In the genomic region with DNA sequence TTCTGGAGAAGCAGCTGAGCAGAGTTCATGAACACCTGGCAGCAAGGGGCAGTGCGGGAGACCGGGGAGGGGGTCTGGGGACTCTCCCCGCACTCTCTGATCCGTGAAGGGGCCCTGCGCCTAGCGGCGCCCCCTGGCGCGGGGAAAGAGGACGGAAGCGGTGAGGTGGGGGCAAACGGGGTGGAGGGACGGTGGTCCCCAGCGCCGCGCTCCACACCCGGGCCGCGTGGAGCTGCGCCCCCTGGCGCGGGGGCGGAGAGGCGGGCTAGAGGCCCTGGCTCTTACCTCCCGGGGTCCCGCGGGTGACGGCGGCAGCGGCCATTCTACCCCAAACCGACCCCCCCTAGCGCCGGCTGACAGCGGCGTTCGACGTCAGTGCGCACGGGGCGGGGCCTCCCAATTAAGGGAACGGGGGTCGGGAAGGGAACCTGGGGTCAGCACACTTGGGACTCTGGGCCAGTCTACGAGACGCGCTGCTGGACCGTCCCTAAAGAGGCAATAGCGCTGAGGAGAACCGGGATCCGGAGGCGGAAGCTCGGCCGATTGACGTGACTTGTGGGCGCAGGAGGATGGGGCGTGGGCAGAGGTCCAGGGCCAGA, we compare ENCODE assay signal across 8 mouse cellular contexts. TPM values are rescaled to one million over a fixed set of nuclear protein-coding genes. Genes with fewer than 3 reads are reported as not detected.
A peak's percentile ranks its signal among the peaks of the same experiment; 100 is the strongest.
DNase-seq lines count a peak whose midpoint lies in the region; TF ChIP-seq lines count a peak whose summit lies in the region.

A gene (minus strand): TSS at position 505 of the 599 bp plus-strand sequence.

- peaks cover 0 to 5% of the 10 kb centered on the region in 2 experiments; a peak in 2 of 4 replicates for H3K36me3 ChIP-seq in MEL (ENCODE audit: control insufficient read depth in 1 of 2, insufficient read depth in 2 of 2, low read length in 2 of 2)
- H3K36me3 ChIP-seq in hindbrain, embryonic 10.5 days = peaks cover 31% of the 10 kb centered on the region

- H3K27ac ChIP-seq in MEL (ENCODE audit: control insufficient read depth, low read depth, low read length) = peak within 1 kb of the TSS; percentile 48
- peak within 1 kb of the TSS; percentile 92 for H3K27ac ChIP-seq in hindbrain, embryonic 10.5 days

- H3K79me2 ChIP-seq in MEL (ENCODE audit: control insufficient read depth, insufficient read depth, low read length, poor library complexity) = peaks cover 4% of the 10 kb centered on the region; the same call in 1 of the 2 replicates

- H3K4me1 ChIP-seq in MEL (ENCODE audit: control insufficient read depth in 1 of 2, insufficient read depth in 2 of 2, low read length in 2 of 2) = peaks cover 0 to 9% of the 10 kb centered on the region in 2 experiments; a peak in 2 of 4 replicates
- H3K4me1 ChIP-seq in hindbrain, embryonic 10.5 days (replicated peaks) = peaks cover 38% of the 10 kb centered on the region

- H3K4me3 ChIP-seq in MEL (ENCODE audit: control insufficient read depth in 1 of 2, insufficient read depth in 1 of 2, low read depth in 2 of 2, low read length in 2 of 2) = peak within 1 kb of the TSS; percentile 63 to 79
- H3K4me3 ChIP-seq in hindbrain, embryonic 10.5 days = peak within 1 kb of the TSS; percentile 82

- peak; percentile 45 to 69 (median 64); a peak in 5 of 6 replicates for TF ChIP-seq CTCF in MEL (IDR thresholded peaks at IDR 0.05 in 2 of 3, conservative IDR thresholded peaks at IDR 0.05 in 1 of 3; ENCODE audit: control insufficient read depth in 1 of 3, insufficient read depth in 1 of 3, low read depth in 2 of 3, low read length in 3 of 3, poor library complexity in 1 of 3, severe bottlenecking in 1 of 3)

- no peaks in the 10 kb centered on the region for H3K27me3 ChIP-seq in MEL (ENCODE audit: control insufficient read depth in 1 of 2, insufficient read depth in 2 of 2, low read length in 2 of 2)
- H3K27me3 ChIP-seq in hindbrain, embryonic 10.5 days (ENCODE audit: insufficient read depth, poor library complexity, severe bottlenecking) = no peaks in the 10 kb centered on the region

- peak within 1 kb of the TSS; percentile 86 for H3K9ac ChIP-seq in MEL (ENCODE audit: control insufficient read depth, low read depth, low read length, poor library complexity, severe bottlenecking)

- H3K9me3 ChIP-seq in MEL (replicated peaks; ENCODE audit: insufficient read depth, low read length) = no peaks in the 10 kb centered on the region
- H3K9me3 ChIP-seq in hindbrain, embryonic 10.5 days = no peaks in the 10 kb centered on the region

- TF ChIP-seq EP300 in MEL (IDR thresholded peaks at IDR 0.05; ENCODE audit: low read depth in 1 of 2, low read length in 2 of 2) = no peak

- DNase-seq in MEL (ENCODE audit: low read depth, low spot score) = peak; percentile 88
- peak; percentile 88 for DNase-seq in cerebellum, adult 9-10 months
- DNase-seq in frontal cortex, adult 2 months (ENCODE audit: extremely low spot score in 1 of 2, low spot score in 1 of 2) = peak; percentile 68 to 85
- DNase-seq in hindbrain, embryonic 10.5 days (ENCODE audit: low spot score) = peak; percentile 88
- peak; percentile 85 to 88 for DNase-seq in layer of hippocampus, postnatal 14 days (ENCODE audit: low spot score in 2 of 2)
- DNase-seq in lung, postnatal 25 days (ENCODE audit: low spot score) = peak; percentile 85
- DNase-seq in retina, postnatal 1 day = peak; percentile 91
- peak; percentile 74 to 88 for DNase-seq in urinary bladder, adult 18-20 months (ENCODE audit: low spot score in 2 of 2)

- WGBS in hindbrain, embryonic 10.5 days = under 1% methylated on average over 55 of the region's 55 CpGs

- TF ChIP-seq RAD21 in MEL (IDR thresholded peaks at IDR 0.05; ENCODE audit: low read depth, low read length) = no peak

- TF ChIP-seq POLR2A in MEL (IDR thresholded peaks at IDR 0.05; ENCODE audit: control insufficient read depth in 1 of 2, insufficient read depth in 1 of 2, low read depth in 1 of 2, low read length in 2 of 2, poor library complexity in 1 of 2) = peak; percentile 66 to 68; a peak in 3 of 4 replicates

TF ChIP-seq in MEL, 35 proteins besides CTCF, POLR2A, EP300 and RAD21:
- TF ChIP-seq SMC3 (IDR thresholded peaks at IDR 0.05; ENCODE audit: low read depth, low read length) (peak; percentile 48), POLR2AphosphoS2 (IDR thresholded peaks at IDR 0.05; ENCODE audit: low read length) (0 out of 2 replicates have a peak, but pooled peaks have one; percentile 25), ETS1 (IDR thresholded peaks at IDR 0.05; ENCODE audit: low read depth, low read length) (no peak), SIN3A (IDR thresholded peaks at IDR 0.05; ENCODE audit: low read length) (peak; percentile 59; the same call in 1 of the 2 replicates), NELFE (IDR thresholded peaks at IDR 0.05; ENCODE audit: low read depth, low read length) (peak; percentile 59), HCFC1 (IDR thresholded peaks at IDR 0.05; ENCODE audit: low read depth, low read length) (peak; percentile 69; the same call in 1 of the 2 replicates), ZMIZ1 (IDR thresholded peaks at IDR 0.05; ENCODE audit: low read depth, low read length) (peak; percentile 20; the same call in 1 of the 2 replicates), MAZ (IDR thresholded peaks at IDR 0.05; ENCODE audit: low read depth, low read length) (peak; percentile 96), GATA1 (IDR thresholded peaks at IDR 0.05; ENCODE audit: low read depth, low read length) (no peak), ELF1 (IDR thresholded peaks at IDR 0.05; ENCODE audit: low read depth, low read length) (peak; percentile 43; the same call in 1 of the 2 replicates), MXI1 (IDR thresholded peaks at IDR 0.05; ENCODE audit: low read depth, low read length) (peak; percentile 65; the same call in 1 of the 2 replicates), TBP (IDR thresholded peaks at IDR 0.05; ENCODE audit: low read depth, low read length) (no peak), TCF12 (IDR thresholded peaks at IDR 0.05; ENCODE audit: low read depth, low read length) (0 out of 2 replicates have a peak, but pooled peaks have one; percentile 4)
TF ChIP-seq in MEL: peak in this region for 10.

RNA-seq across cellular contexts. Expression of the gene that starts here (rescaled TPM):
- 1.9 and 2.8 TPM in 2 replicates for total RNA-seq in MEL (2012; rRNA removed)
- polyA plus RNA-seq in MEL (2012; ENCODE audit: insufficient read depth in 1 of 2, insufficient read length in 2 of 2, low read depth in 1 of 2, low replicate concordance in 2 of 2, missing spikeins in 1 of 2) = 10 to 100 TPM in 1 of 2 experiments, not detected in 1; 15.0 TPM
- polyA plus RNA-seq in frontal cortex, adult 2 months (2012; rRNA removed) = 95.6 and 121 TPM in 2 replicates
- 10.8 and 11.8 TPM in 2 replicates for polyA plus RNA-seq in hindbrain, embryonic 10.5 days (2016; fragmentation: Nextera tagmentation; extraction: Ambion mirVana)
- 100 to 1,000 TPM; 288 to 296 TPM for total RNA-seq in layer of hippocampus, postnatal 14 days (2021)

Comparison
In these comparisons a context has a peak if more than half of its experiments do, and no peak if none do; other contexts are left out.
1. Peak in every context shown above with its lines: DNase-seq, H3K4me3 ChIP-seq and H3K27ac ChIP-seq.
2. RNA of the gene that starts here (total RNA-seq): 288 to 296 TPM in layer of hippocampus, postnatal 14 days; 1.9 to 2.8 TPM in MEL; every median in the first group is over 10 times any median in the second.